Mouse (Mus musculus): ENCODE data around the gene Cpa2.

DNA sequence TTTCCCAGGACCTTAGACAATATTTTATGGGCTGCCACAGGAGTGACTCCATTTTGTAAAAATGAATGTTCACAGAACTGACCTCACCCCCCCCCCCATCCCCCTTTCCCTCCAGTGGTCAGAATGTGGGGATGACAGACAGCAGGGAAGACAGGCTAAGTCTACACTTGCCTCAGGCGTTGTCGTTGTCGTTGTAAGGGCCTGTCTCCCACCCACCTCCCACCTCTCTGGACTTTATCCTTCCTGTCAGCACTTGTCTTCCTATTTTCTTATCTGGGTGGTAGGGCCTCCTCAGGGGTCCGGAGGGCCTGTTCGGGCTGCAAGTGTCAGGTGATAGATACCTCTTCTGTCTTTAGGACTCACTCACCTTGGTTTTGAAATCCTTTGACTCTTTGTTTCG lies 895 bp downstream of the Cpa2 start:
- TF ChIP-seq CTCF (IDR thresholded peaks at IDR 0.05; ENCODE audit: low read depth) (no peak), EP300 (optimal IDR thresholded peaks at IDR 0.05) (no peak)
